Mouse (Mus musculus) neural tube, embryonic 13.5 days (tissue): Measurements from ENCODE around the gene Lamb3. TPM values are rescaled to one million over a fixed set of nuclear protein-coding genes. Genes with fewer than 3 reads are reported as not detected.

ENCODE experiments used
- ATAC-seq: fragments of 200-750 bp; cut with Nextera tagmentation; 2 replicates; pipeline ENCODE4 v1.8.0; 2017; ENCODE audit warnings: low read depth, mild to moderate bottlenecking, moderate TSS enrichment, moderate library complexity
- H3K27ac ChIP-seq: fragments of 300-500 bp; sonication (generic); replicated peaks from 2 replicates; pipeline ENCODE4 v1.5.1; 2015; ENCODE audit warnings: moderate library complexity, mild to moderate bottlenecking, inconsistent platforms
- H3K27me3 ChIP-seq: fragments of 300-500 bp; sonication (generic); 2 replicates; pipeline ENCODE4 v1.6.1; 2015; ENCODE audit warnings: mild to moderate bottlenecking, inconsistent platforms
- H3K36me3 ChIP-seq: fragments of 300-500 bp; sonication (generic); 2 replicates; pipeline ENCODE4 v1.6.1; 2015; ENCODE audit warnings: mild to moderate bottlenecking, inconsistent platforms
- H3K4me1 ChIP-seq: fragments of 300-500 bp; sonication (generic); replicated peaks from 2 replicates; pipeline ENCODE4 v1.6.1; 2015; ENCODE audit warnings: inconsistent platforms
- H3K4me2 ChIP-seq: fragments of 300-500 bp; sonication (generic); 2 replicates; pipeline ENCODE4 v1.6.1; 2015; ENCODE audit warnings: inconsistent platforms, mild to moderate bottlenecking, moderate library complexity
- H3K4me3 ChIP-seq: fragments of 300-500 bp; sonication (generic); 2 replicates; pipeline ENCODE4 v1.5.1; 2015; ENCODE audit warnings: mild to moderate bottlenecking, inconsistent platforms
- H3K9ac ChIP-seq: fragments of 300-500 bp; sonication (generic); 2 replicates; pipeline ENCODE4 v1.6.1; 2015; ENCODE audit warnings: moderate library complexity, mild to moderate bottlenecking, inconsistent platforms
- H3K9me3 ChIP-seq: fragments of 300-500 bp; sonication (generic); 2 replicates; pipeline ENCODE4 v1.6.1; 2016; ENCODE audit warnings: inconsistent platforms
- whole genome bisulfite sequencing: fragments of 180-500 bp; shearing (Covaris S2); methylation state at CpG from one replicate; pipeline ENCODE4 v1.1.7; 2015; 5-methylcytosine and 5-hydroxymethylcytosine counted together
- polyA plus RNA-seq: library from polyadenylated mRNA; unstranded; fragments of >200 nt; fragmentation: Nextera tagmentation; extraction: Ambion mirVana; gene quantifications from 2 replicates; pipeline ENCODE4 v1.2.1, GENCODE M21; 2015

The Lamb3 gene
- polyA plus RNA-seq, 1 experiment from 2014 or later, result 0.74 TPM

DNA sequence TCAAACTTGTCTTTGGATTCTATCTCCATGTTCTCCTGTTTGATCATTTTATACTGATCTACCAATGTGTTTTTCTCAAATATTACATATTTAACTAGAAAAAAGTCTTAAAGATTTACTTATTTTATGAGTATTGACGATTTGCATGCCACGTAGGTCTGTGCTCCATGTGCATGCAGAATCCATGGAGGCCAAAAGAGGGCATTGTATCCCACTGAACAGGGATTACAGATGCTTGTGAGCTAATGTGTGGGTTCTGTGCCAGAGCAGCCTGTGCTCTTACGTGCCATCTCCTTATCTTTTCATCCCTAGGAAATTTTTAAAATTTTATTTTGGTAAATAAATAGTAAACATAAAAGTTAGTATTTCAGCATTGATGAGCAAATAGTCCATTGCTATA is 184.8 kb downstream of the Lamb3 start:
- WGBS, result 89% methylated on average over 3 of the region's 3 CpGs

More for the DNA sequence above, 184.8 kb downstream of the Lamb3 start:
- no peak for ATAC-seq
- H3K4me2 ChIP-seq, result no peak overlapping the region
- no peak overlapping the region for H3K4me3 ChIP-seq
- peaks cover 31% of the 10 kb centered on the region for H3K4me1 ChIP-seq
- H3K9me3 ChIP-seq, result no peaks in the 10 kb centered on the region
- H3K9ac ChIP-seq, result no peak overlapping the region
- no peaks in the 10 kb centered on the region for H3K36me3 ChIP-seq
- no peaks in the 10 kb centered on the region for H3K27me3 ChIP-seq
- no peak overlapping the region for H3K27ac ChIP-seq

Other genes starting within 250 kb of the Lamb3 start
- 5.6 and 6.5 TPM in 2 replicates for gene Syt14, start 171.9 kb upstream of the Lamb3 start, polyA plus RNA-seq
- gene Diexf, start 77.4 kb upstream of the Lamb3 start, polyA plus RNA-seq, result 6.4 and 8.9 TPM in 2 replicates
- gene Irf6, start 54.6 kb upstream of the Lamb3 start, polyA plus RNA-seq, result 0.91 and 1.2 TPM in 2 replicates
- 13.3 and 15.8 TPM in 2 replicates for gene A130010J15Rik, start 39.7 kb upstream of the Lamb3 start, polyA plus RNA-seq
- gene Traf3ip3, start 6.0 kb upstream of the Lamb3 start, polyA plus RNA-seq, result 4.4 and 4.5 TPM in 2 replicates
- gene Hsd11b1, start 56.4 kb downstream of the Lamb3 start, polyA plus RNA-seq, result not detected in 2 replicates
- 6.2 and 6.7 TPM in 2 replicates for gene G0s2, start 65.5 kb downstream of the Lamb3 start, polyA plus RNA-seq
- 31.8 and 34.3 TPM in 2 replicates for gene Camk1g, start 162.6 kb downstream of the Lamb3 start, polyA plus RNA-seq